Mouse (Mus musculus): Measurements from ENCODE around the gene Trpm6.

Trpm6 gene

DNA sequence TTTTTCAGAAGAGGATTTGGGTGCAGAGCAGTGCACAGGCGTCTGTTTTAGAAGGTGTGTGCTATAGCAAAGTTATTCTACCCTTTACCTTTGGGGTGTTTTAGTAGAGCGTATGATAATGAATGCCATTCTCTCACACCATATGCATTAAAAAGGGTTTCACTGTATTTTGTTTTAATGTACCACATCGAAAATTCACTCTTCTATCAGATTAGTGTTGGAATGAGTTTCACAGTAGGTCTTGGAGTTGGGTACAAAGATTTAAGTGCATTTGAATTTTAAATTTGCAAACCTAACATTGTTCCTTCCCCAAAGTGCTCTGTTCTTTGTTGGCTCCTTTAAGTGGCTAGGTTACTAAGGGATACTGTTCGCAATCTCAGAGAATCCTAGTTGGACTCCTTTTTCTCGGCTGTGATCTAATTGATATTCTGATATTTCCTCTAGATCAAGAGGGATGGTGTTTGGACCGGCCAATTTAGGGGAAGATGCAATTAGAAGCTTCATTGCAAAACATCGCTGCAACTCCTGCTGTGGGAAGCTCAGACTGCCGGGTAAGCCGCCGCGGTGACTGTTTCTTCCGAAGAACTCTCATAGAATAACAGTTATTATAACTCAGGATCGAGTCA is 138.8 kb downstream of the Trpm6 start:
- peak; percentile 9 for DNase-seq (ENCODE audit: low read depth, low spot score)

DNA sequence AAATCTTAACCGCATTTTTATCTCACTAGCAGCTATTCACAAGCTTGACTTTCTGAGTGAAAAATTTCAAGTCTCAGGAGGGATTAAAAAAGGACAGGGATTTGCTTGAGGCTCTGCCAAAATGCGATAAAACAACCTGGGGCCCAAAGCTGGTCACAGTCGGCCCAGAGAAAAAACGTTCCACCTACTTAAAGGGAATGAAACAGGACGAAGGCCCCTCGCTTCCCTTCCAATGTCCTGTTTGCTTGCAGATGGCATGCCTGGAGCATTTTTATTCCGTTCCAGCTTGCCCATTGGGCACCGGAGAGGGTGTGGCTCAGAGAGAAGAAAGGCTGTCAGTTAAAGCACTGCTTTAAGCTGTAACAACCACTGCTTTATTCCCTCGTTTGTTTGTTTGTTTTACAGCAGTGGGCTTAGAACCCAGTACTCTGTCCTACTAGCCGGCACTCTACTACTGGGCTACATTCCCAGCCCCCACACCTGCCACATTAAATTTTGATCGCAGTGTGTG is 139.4 kb downstream of the Trpm6 start:
- peak; percentile 42 for DNase-seq (ENCODE audit: low read depth, low spot score)

GRCm38 (mm10) chr19:18889632-18890031 is 139.8 kb downstream of the Trpm6 start:
- DNase-seq (ENCODE audit: low read depth, low spot score) = no peak

DNA sequence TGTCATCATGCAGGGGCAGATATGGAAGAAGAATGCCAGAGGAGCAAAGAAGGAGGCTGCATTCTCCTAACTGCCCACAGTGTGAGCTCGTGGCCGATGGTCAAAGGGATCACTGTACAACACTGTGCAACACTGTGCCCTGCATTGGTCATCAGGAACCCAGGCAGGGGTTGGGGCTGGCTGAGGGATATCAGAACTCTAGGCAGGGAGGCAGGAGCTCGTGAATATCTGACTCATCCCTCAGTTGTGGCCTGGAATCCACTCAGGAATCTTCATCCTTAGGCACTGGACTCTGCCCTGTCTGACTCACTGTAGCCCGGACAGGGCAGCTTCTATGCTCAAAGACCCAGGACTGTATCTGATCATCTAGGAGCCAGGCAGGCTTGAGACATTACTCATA is 140.4 kb downstream of the Trpm6 start:
- DNase-seq (ENCODE audit: low read depth, low spot score) = no peak

- DNase-seq (ENCODE audit: low read depth, low spot score) = peak; percentile 17
Observed at GRCm38 (mm10) chr19:18898238-18898637, 148.5 kb downstream of the Trpm6 start.

DNA sequence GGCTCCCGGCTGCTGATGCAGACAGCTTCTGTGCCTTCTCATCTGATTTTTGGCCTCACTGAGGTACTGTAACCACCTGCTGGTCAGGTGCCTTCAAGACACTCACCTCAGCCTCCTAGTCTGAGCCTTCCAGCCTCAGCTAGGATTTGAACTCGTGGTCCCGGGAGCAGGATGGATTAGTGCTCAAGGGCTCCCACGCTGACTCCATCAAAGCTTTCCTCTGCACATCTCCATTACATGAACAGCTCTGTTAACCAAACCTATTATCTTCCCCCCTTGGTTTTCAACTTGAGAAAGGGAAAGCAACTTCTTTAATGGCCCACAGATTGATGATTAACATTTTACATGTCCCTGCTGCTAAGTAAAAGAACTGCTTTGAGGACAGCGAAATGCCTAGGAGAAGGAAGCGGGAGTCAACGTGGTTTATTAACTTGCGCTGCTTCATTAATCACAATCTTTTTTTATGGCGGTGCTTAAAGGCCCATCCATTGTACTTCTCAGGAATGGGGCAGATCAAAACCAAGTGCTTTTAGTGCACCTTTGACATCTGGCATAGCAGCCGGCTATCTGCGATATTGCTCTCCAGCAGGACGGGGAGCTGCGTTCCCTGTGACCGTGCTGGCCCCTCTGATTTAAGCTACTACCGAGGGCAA is 152.4 kb downstream of the Trpm6 start:
- DNase-seq (ENCODE audit: low read depth, low spot score) = peak; percentile 26

DNA sequence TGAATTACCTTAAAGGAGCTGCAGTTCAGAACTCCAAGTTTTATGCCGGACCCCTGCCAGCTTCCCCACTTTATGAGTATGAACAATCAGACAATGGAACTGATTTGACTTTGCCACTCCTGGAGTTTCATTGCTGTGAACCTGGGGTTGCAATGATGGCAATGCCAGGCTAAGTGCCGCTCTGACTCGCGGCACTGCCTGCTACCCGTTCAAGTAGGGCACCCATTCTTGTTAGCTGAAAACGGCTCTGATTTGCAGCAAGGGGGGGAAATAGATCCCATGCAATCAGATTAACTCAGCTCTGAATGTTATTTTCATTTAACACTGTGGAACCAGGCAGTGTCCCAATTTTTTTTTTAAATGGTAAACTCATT is 152.9 kb downstream of the Trpm6 start:
- DNase-seq (ENCODE audit: low read depth, low spot score) = no peak

DNA sequence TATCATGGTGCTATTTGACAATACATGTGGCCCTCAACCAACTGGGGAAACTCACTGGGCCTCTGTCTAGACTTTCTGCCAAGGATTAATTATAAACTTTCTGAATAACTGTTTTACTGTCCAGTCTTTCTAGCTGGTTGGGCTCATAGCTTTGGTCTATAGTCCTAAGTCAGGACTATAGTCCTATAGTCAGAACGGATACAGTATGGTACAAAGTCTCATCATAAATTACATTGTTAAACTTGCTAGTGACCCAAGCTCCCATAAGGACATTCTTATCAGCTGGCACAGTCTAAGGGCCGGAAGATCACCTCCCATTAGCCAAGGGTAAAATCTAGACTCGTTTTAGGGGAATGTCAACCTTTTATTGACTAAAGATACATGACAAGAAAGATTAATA is 155.7 kb downstream of the Trpm6 start:
- DNase-seq (ENCODE audit: low read depth, low spot score) = no peak

- no peak for DNase-seq (ENCODE audit: low read depth, low spot score)
Observed at GRCm38 (mm10) chr19:18909641-18910040, 159.9 kb downstream of the Trpm6 start.

DNA sequence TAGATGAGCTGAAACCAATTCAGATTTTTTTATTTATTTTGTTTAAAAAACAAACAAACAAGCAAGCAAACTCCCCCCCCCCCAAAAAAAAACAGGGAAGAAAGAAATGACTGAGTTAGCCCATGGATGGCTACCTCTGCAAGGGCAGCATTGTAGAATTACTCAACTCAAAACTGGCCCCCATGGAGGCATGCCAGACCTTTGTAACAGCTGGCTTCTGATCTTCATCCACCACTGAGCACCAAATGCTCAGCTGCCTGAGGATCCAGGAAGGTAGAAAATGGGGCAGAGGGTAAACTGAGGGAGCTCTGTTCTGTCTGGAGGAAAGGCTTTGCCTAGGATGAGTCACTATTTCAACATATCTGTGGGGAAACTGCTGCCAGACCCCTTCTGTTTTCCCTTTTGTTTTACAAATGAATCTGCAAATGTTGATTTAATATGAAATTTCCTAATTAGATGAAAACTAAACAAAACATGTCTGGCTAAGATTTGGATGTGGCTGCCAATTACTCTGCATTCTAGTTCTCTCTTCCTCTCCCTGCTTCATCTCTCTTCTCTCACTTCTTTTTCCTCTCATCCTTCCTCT is 162.1 kb downstream of the Trpm6 start:
- DNase-seq (ENCODE audit: low read depth, low spot score) = no peak

- DNase-seq (ENCODE audit: low read depth, low spot score) = no peak
Observed at GRCm38 (mm10) chr19:18941391-18941790, 191.6 kb downstream of the Trpm6 start.
